Mouse (Mus musculus) G1E (cell line): ENCODE measurements around the gene Serinc3.

Experiments used
- CTCF ChIP-seq: IDR thresholded peaks from 2 replicates; pipeline ENCODE4 v1.5.1; 2012; ENCODE audit warnings: low read depth, low read length, inconsistent platforms, mixed read lengths
- GATA1 ChIP-seq: IDR thresholded peaks from 2 replicates; pipeline ENCODE4 v1.6.1; 2012; ENCODE audit warnings: borderline replicate concordance, low read length, inconsistent platforms, mixed read lengths
- GATA2 ChIP-seq: IDR thresholded peaks from 2 replicates; pipeline ENCODE4 v1.6.1; 2012; ENCODE audit warnings: low read depth, low read length, inconsistent platforms, borderline replicate concordance
- POLR2AphosphoS5 ChIP-seq: IDR thresholded peaks from 2 replicates; pipeline ENCODE4 v1.6.1; 2012; ENCODE audit warnings: low read depth, low read length, inconsistent platforms; ENCODE audit not compliant: insufficient replicate concordance
- TAL1 ChIP-seq: conservative IDR thresholded peaks from 2 replicates; pipeline ENCODE4 v1.6.1; 2012; ENCODE audit warnings: low read depth, low read length, inconsistent platforms, mixed read lengths

DNA sequence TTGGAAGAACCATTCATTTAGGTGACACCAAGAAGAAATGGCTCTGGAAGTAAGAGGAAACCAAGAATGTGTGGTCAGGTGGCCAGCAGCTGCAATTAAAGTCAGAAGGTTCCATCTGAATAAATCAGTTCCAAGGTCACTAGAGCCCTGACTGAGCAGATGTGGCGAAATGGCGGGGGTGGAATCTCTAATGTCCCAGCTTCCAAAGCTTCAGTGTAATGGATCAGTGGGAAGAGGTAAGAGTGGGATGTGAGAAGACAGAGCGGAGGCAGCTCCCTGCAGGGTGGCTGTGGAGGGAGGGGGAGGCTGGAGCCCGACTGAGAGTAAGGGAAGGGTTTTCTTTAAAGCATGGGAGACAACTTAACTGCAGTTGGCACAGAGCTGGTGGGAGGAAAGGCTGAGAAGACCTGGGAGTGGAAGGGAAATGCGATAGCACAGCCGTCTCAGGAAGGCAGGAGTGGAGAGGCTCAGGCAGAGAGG lies 16.5 kb upstream of the Serinc3 start:
- TF ChIP-seq GATA1 (no peak), CTCF (no peak), POLR2AphosphoS5 (no peak), GATA2 (no peak), TAL1 (no peak)
